Mouse (Mus musculus): Measurements from ENCODE around the gene Gm21992. TPM values are rescaled to one million over a fixed set of nuclear protein-coding genes. Genes with fewer than 3 reads are reported as not detected.

Gm21992 gene
- polyA plus RNA-seq, 1 experiment from 2014 or later, result 33.8 TPM

DNA sequence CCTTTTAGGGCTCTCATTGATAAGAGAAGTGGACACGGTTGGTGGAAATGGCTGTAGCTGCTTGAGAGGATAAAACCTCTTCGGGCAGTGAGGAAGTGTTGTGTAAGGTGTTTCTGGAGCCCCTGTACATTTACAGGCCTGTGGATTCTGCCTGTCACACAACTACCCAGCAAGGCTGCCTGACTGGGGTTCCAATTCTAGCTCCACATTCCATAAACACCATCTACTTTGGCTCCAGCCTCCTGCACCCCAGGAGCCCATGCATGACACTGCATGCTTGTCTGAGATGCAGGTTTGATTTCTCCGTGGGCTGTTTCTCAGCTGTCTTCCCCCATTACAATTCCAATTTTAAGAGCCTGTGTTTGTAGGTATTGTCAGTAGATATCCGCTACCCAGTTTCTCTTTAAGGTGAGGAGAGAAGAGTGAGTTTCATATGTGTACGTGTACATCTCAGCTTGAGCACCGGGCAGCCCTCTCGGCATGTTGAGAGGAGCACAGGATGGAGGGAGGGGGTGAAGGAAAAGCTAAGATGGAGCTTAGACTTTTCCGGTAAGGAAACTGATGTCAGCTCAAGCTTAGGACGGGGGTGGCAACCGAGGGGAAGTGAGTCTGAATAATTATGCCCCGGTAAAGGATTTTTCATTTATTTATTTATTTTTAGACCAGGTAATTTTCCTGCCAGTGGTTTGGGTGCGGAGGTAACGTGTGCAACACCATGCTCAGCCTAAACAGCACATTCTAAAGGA, 98.5 kb downstream of the Gm21992 start:
- Histone ChIP-seq H3K4me1 (peaks cover 32% of the 10 kb centered on the region), H3K27ac (peak overlapping the region; percentile 89), H3K27me3 (ENCODE audit: low read depth, poor library complexity, severe bottlenecking) (peaks cover 60% of the 10 kb centered on the region), H3K4me3 (peak overlapping the region; percentile 77), H3K9me3 (replicated peaks) (no peaks in the 10 kb centered on the region), H3K36me3 (no peaks in the 10 kb centered on the region)
- no peak for DNase-seq (ENCODE audit: low spot score)
- WGBS, result 46% methylated on average over 13 of the region's 13 CpGs

- Histone ChIP-seq H3K36me3 (no peaks in the 10 kb centered on the region), H3K4me3 (peak overlapping the region; percentile 77), H3K27ac (peak overlapping the region; percentile 89), H3K27me3 (ENCODE audit: low read depth, poor library complexity, severe bottlenecking) (peaks cover 60% of the 10 kb centered on the region), H3K4me1 (peaks cover 32% of the 10 kb centered on the region), H3K9me3 (replicated peaks) (no peaks in the 10 kb centered on the region)
- under 1% methylated on average over 60 of the region's 60 CpGs for WGBS
- DNase-seq (ENCODE audit: low spot score), result peak; percentile 76
These were observed 99.1 kb downstream of the Gm21992 start for GRCm38 (mm10) chr19:4712156-4712780.

GRCm38 (mm10) chr19:4711601-4712155, 99.7 kb downstream of the Gm21992 start:
- Histone ChIP-seq H3K36me3 (no peaks in the 10 kb centered on the region), H3K4me1 (peaks cover 32% of the 10 kb centered on the region), H3K27me3 (ENCODE audit: low read depth, poor library complexity, severe bottlenecking) (peaks cover 60% of the 10 kb centered on the region), H3K9me3 (replicated peaks) (no peaks in the 10 kb centered on the region), H3K27ac (peak overlapping the region; percentile 89), H3K4me3 (peak overlapping the region; percentile 77)
- WGBS, result under 1% methylated on average over 59 of the region's 65 CpGs
- DNase-seq (ENCODE audit: low spot score), result peak; percentile 74

DNA sequence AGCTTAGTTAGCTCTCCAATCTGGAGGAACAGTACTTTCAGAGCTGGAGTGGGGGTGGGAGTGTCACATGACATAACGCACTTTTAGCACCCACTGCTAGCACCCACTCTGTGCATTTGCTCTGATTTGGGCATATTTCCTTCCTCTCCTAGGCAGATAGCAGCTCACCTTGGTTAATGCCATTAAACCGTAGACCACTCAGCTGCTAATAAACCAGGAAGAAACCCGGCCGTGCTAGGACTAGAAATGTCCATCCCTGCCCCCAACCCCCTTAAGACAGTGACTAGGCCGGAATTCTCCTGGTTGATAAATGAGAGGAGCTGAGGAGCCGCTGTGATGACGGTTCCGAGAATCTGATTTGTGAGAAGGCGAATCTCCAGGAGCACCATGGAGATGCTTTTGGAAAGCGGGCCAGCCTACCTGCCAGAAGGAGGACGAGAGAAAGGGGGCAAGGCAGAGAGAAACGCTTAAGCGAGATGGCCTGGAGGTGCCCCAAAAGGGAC, 100.3 kb downstream of the Gm21992 start, which contains the start of gene Sptbn2:
Gene Sptbn2 (plus strand): TSS at position 70 of the 503 bp plus-strand sequence.
- Histone ChIP-seq H3K27ac (peak within 1 kb of the TSS; percentile 89), H3K27me3 (ENCODE audit: low read depth, poor library complexity, severe bottlenecking) (peaks cover 60% of the 10 kb centered on the region), H3K4me1 (peaks cover 32% of the 10 kb centered on the region), H3K4me3 (peak within 1 kb of the TSS; percentile 77), H3K36me3 (no peaks in the 10 kb centered on the region), H3K9me3 (replicated peaks) (no peaks in the 10 kb centered on the region)
- no peak for DNase-seq (ENCODE audit: low spot score)
- WGBS, result 6% methylated on average over 13 of the region's 13 CpGs

- 87% methylated on average over 10 of the region's 10 CpGs for WGBS
- Histone ChIP-seq H3K36me3 (no peaks in the 10 kb centered on the region), H3K4me3 (no peak overlapping the region), H3K27me3 (ENCODE audit: low read depth, poor library complexity, severe bottlenecking) (peaks cover 51% of the 10 kb centered on the region), H3K27ac (no peak overlapping the region), H3K9me3 (replicated peaks) (no peaks in the 10 kb centered on the region), H3K4me1 (peaks cover 26% of the 10 kb centered on the region)
- no peak for DNase-seq (ENCODE audit: low spot score)
These were observed 102.6 kb downstream of the Gm21992 start for GRCm38 (mm10) chr19:4708765-4709164.

GRCm38 (mm10) chr19:4701221-4701620, 110.2 kb downstream of the Gm21992 start:
- Histone ChIP-seq H3K36me3 (no peaks in the 10 kb centered on the region), H3K27ac (no peak overlapping the region), H3K27me3 (ENCODE audit: low read depth, poor library complexity, severe bottlenecking) (peaks cover 67% of the 10 kb centered on the region), H3K9me3 (replicated peaks) (no peaks in the 10 kb centered on the region), H3K4me1 (peaks cover 6% of the 10 kb centered on the region; the same call in 1 of the 2 replicates), H3K4me3 (no peak overlapping the region)
- DNase-seq (ENCODE audit: low spot score), result no peak
- WGBS, result 73% methylated on average over 7 of the region's 7 CpGs

DNA sequence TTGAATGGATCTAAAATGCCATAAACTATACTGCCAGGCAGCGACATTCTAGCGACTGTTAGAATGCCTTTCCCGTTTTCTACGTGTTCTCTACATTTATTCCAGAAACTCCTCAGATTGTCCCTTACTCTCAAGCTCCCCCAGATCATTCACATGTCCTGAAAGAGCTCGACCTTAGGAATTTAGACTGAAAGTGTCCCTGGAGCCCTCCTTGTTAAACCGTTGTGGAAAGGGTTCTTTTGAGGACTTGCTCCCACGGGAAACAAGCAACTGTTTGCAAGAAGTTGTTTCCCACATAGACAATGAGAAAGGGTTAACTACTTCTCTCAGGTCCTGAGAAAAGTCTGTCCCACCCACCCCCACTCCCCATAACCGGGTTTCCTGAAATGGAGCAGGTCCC, 110.8 kb downstream of the Gm21992 start:
- no peak overlapping the region for H3K27ac ChIP-seq
- DNase-seq (ENCODE audit: low spot score), result no peak
- peaks cover 67% of the 10 kb centered on the region for H3K27me3 ChIP-seq (ENCODE audit: low read depth, poor library complexity, severe bottlenecking)
- WGBS, result 69% methylated on average over 8 of the region's 8 CpGs
- H3K4me3 ChIP-seq, result no peak overlapping the region
- no peaks in the 10 kb centered on the region for H3K9me3 ChIP-seq (replicated peaks)
- no peaks in the 10 kb centered on the region for H3K36me3 ChIP-seq
- H3K4me1 ChIP-seq, result peaks cover 6% of the 10 kb centered on the region; the same call in 1 of the 2 replicates

GRCm38 (mm10) chr19:4699821-4700220, 111.6 kb downstream of the Gm21992 start:
- H3K27ac ChIP-seq, result no peak overlapping the region
- peaks cover 6% of the 10 kb centered on the region; the same call in 1 of the 2 replicates for H3K4me1 ChIP-seq
- WGBS, result 38% methylated on average over 5 of the region's 5 CpGs
- peaks cover 67% of the 10 kb centered on the region for H3K27me3 ChIP-seq (ENCODE audit: low read depth, poor library complexity, severe bottlenecking)
- no peak for DNase-seq (ENCODE audit: low spot score)
- no peaks in the 10 kb centered on the region for H3K36me3 ChIP-seq
- no peaks in the 10 kb centered on the region for H3K9me3 ChIP-seq (replicated peaks)
- no peak overlapping the region for H3K4me3 ChIP-seq

DNA sequence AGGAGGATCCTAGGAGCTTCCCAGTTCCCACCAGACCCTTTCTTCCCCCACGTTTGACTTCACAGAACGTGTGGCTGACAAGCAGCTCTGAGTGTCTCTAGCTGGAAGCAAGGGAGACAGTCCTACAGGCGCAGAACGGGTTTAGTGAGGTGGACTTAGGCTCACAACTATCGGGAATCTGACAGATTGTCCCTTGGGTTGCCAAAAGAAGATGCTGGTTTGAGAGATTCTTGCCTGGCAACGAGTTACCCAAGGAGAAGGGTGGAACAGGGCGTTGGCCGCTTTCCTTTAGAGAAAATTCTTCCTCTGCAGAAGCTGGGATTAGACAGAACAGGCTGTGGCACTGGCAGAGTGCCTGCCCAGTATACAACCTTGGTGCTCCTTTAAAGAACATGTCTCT, 112.6 kb downstream of the Gm21992 start:
- Histone ChIP-seq H3K9me3 (replicated peaks) (no peaks in the 10 kb centered on the region), H3K27me3 (ENCODE audit: low read depth, poor library complexity, severe bottlenecking) (peaks cover 66% of the 10 kb centered on the region), H3K27ac (no peak overlapping the region), H3K36me3 (no peaks in the 10 kb centered on the region), H3K4me3 (no peak overlapping the region), H3K4me1 (peaks cover 6% of the 10 kb centered on the region; the same call in 1 of the 2 replicates)
- no peak for DNase-seq (ENCODE audit: low spot score)
- 42% methylated on average over 8 of the region's 8 CpGs for WGBS

DNA sequence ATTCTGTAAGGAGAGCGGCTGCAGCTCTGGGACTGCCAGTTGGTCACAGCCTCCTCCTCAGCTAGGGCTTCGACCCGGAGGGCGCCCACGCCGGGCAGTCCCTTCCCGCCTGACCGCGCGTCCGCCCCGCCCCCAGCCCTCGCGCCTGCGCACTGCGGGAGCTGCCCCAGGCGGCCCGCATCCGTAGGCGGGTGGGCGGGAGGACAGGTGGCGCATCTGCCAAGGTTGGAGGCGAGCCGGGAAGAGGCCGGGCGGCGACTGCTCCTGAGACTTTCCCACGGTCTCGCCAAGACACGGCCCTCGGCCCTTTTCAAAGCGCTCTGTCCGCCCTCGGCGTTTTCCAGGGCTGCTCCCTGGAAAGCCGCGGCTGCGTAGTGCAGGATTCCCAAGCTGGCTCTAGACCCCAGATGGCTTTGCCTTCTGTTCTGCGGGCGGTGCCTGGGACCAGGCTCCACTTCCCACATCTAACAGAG, 113.2 kb downstream of the Gm21992 start, which contains the start of gene Gm960:
Gene Gm960 (minus strand): TSS at position 464 of the 473 bp plus-strand sequence.
- Histone ChIP-seq H3K4me3 (peak within 1 kb of the TSS; percentile 69), H3K9me3 (replicated peaks) (no peaks in the 10 kb centered on the region), H3K36me3 (no peaks in the 10 kb centered on the region), H3K4me1 (peaks cover 6% of the 10 kb centered on the region; the same call in 1 of the 2 replicates), H3K27me3 (ENCODE audit: low read depth, poor library complexity, severe bottlenecking) (peaks cover 67% of the 10 kb centered on the region), H3K27ac (peak within 1 kb of the TSS; percentile 75)
- under 1% methylated on average over 40 of the region's 40 CpGs for WGBS
- DNase-seq (ENCODE audit: low spot score), result peak; percentile 87

GRCm38 (mm10) chr19:4697721-4698120, 113.7 kb downstream of the Gm21992 start:
- no peak for DNase-seq (ENCODE audit: low spot score)
- no peaks in the 10 kb centered on the region for H3K36me3 ChIP-seq
- no peaks in the 10 kb centered on the region for H3K9me3 ChIP-seq (replicated peaks)
- H3K4me3 ChIP-seq, result peak overlapping the region; percentile 69
- 71% methylated on average over 9 of the region's 9 CpGs for WGBS
- peaks cover 6% of the 10 kb centered on the region; the same call in 1 of the 2 replicates for H3K4me1 ChIP-seq
- H3K27me3 ChIP-seq (ENCODE audit: low read depth, poor library complexity, severe bottlenecking), result peaks cover 67% of the 10 kb centered on the region
- H3K27ac ChIP-seq, result peak overlapping the region; percentile 75; the same call in 1 of the 2 replicates

- Histone ChIP-seq H3K9me3 (replicated peaks) (no peaks in the 10 kb centered on the region), H3K27me3 (ENCODE audit: low read depth, poor library complexity, severe bottlenecking) (peaks cover 63% of the 10 kb centered on the region), H3K4me3 (no peak overlapping the region), H3K27ac (no peak overlapping the region), H3K36me3 (no peaks in the 10 kb centered on the region), H3K4me1 (peaks cover 6% of the 10 kb centered on the region; the same call in 1 of the 2 replicates)
- DNase-seq (ENCODE audit: low spot score), result no peak
- 88% methylated on average over 3 of the region's 3 CpGs for WGBS
These were observed 114.3 kb downstream of the Gm21992 start for GRCm38 (mm10) chr19:4697121-4697520.
